Mouse (Mus musculus) limb, embryonic 13.5 days (tissue): Measurements from ENCODE around the gene Gtf2h5. TPM values are rescaled to one million over a fixed set of nuclear protein-coding genes. Genes with fewer than 3 reads are reported as not detected.

Experiments used
- ATAC-seq: fragments of 200-750 bp; cut with Nextera tagmentation; 2 replicates; pipeline ENCODE4 v1.8.0; 2017; ENCODE audit warnings: low read depth, moderate number of reproducible peaks, moderate TSS enrichment; ENCODE audit not compliant: low FRiP score
- H3K27ac ChIP-seq: fragments of 300-500 bp; sonication (generic); 2 replicates; pipeline ENCODE4 v1.5.1; 2015; ENCODE audit warnings: inconsistent platforms, mild to moderate bottlenecking, moderate library complexity
- H3K27me3 ChIP-seq: fragments of 300-500 bp; sonication (generic); 2 replicates; pipeline ENCODE4 v1.6.1; 2015; ENCODE audit warnings: mild to moderate bottlenecking, inconsistent platforms
- H3K36me3 ChIP-seq: fragments of 300-500 bp; sonication (generic); 2 replicates; pipeline ENCODE4 v1.6.1; 2015; ENCODE audit warnings: inconsistent platforms, mild to moderate bottlenecking, moderate library complexity
- H3K4me1 ChIP-seq: fragments of 300-500 bp; sonication (generic); 2 replicates; pipeline ENCODE4 v1.6.1; 2015; ENCODE audit warnings: inconsistent platforms
- H3K4me2 ChIP-seq: fragments of 300-500 bp; sonication (generic); replicated peaks from 2 replicates; pipeline ENCODE4 v1.6.1; 2015; ENCODE audit warnings: inconsistent platforms, mild to moderate bottlenecking, moderate library complexity
- H3K4me3 ChIP-seq: fragments of 300-500 bp; sonication (generic); 2 replicates; pipeline ENCODE4 v1.5.1; 2015; ENCODE audit warnings: moderate library complexity, mild to moderate bottlenecking, inconsistent platforms
- H3K9ac ChIP-seq: fragments of 300-500 bp; sonication (generic); 2 replicates; pipeline ENCODE4 v1.6.1; 2015; ENCODE audit warnings: mild to moderate bottlenecking, inconsistent platforms
- H3K9me3 ChIP-seq: fragments of 300-500 bp; sonication (generic); 2 replicates; pipeline ENCODE4 v1.6.1; 2016; ENCODE audit warnings: inconsistent platforms
- WGBS: fragments of 180-500 bp; shearing (Covaris S2); methylation state at CpG from one replicate; pipeline ENCODE4 v1.1.7; 2015; 5-methylcytosine and 5-hydroxymethylcytosine counted together
- polyA plus RNA-seq: library from polyadenylated mRNA; unstranded; fragments of >200 nt; fragmentation: Nextera tagmentation; extraction: Ambion mirVana; gene quantifications from 2 replicates; pipeline ENCODE4 v1.2.1, GENCODE M21; 2015

Gtf2h5 gene
- polyA plus RNA-seq, 1 experiment from 2014 or later: 175 TPM

- Histone ChIP-seq H3K36me3 (peaks cover 48% of the 10 kb centered on the region), H3K27ac (no peak overlapping the region), H3K9ac (no peak overlapping the region), H3K4me2 (no peak overlapping the region), H3K4me3 (no peak overlapping the region), H3K27me3 (no peaks in the 10 kb centered on the region), H3K9me3 (no peaks in the 10 kb centered on the region), H3K4me1 (no peaks in the 10 kb centered on the region)
- 33% methylated on average over 7 of the region's 7 CpGs for WGBS
- ATAC-seq: no peak
Measured at GRCm38 (mm10) chr17:6073405-6073804, 6.2 kb upstream of the Gtf2h5 start.

GRCm38 (mm10) chr17:6083323-6083890 is 3.8 kb downstream of the Gtf2h5 start:
- no peak for ATAC-seq
- Histone ChIP-seq H3K9ac (no peak overlapping the region), H3K9me3 (no peaks in the 10 kb centered on the region), H3K27me3 (no peaks in the 10 kb centered on the region), H3K4me3 (no peak overlapping the region), H3K36me3 (peaks cover 52% of the 10 kb centered on the region), H3K4me1 (peaks cover 16% of the 10 kb centered on the region), H3K4me2 (no peak overlapping the region), H3K27ac (no peak overlapping the region)
- 92% methylated on average over 5 of the region's 5 CpGs for WGBS

- no peaks in the 10 kb centered on the region for H3K9me3 ChIP-seq
- 87% methylated on average over 6 of the region's 6 CpGs for WGBS
- H3K4me3 ChIP-seq: no peak overlapping the region
- no peak overlapping the region for H3K9ac ChIP-seq
- peaks cover 23% of the 10 kb centered on the region for H3K36me3 ChIP-seq
- no peaks in the 10 kb centered on the region for H3K27me3 ChIP-seq
- ATAC-seq: no peak
- H3K4me2 ChIP-seq: no peak overlapping the region
- no peaks in the 10 kb centered on the region for H3K4me1 ChIP-seq
- H3K27ac ChIP-seq: no peak overlapping the region
Measured at GRCm38 (mm10) chr17:6091604-6092003, 12.0 kb downstream of the Gtf2h5 start.

GRCm38 (mm10) chr17:6095579-6095978 is 16.0 kb downstream of the Gtf2h5 start:
- ATAC-seq: no peak
- Histone ChIP-seq H3K4me3 (no peak overlapping the region), H3K9ac (no peak overlapping the region), H3K36me3 (peaks cover 10% of the 10 kb centered on the region), H3K27me3 (no peaks in the 10 kb centered on the region), H3K27ac (no peak overlapping the region), H3K9me3 (no peaks in the 10 kb centered on the region), H3K4me2 (no peak overlapping the region), H3K4me1 (no peaks in the 10 kb centered on the region)

- 30% methylated on average over 4 of the region's 4 CpGs for WGBS
Measured at GRCm38 (mm10) chr17:6097884-6098283, 18.3 kb downstream of the Gtf2h5 start.

GRCm38 (mm10) chr17:6102287-6102686 is 22.7 kb downstream of the Gtf2h5 start:
- no peak for ATAC-seq
- 80% methylated on average over 3 of the region's 3 CpGs for WGBS

More at GRCm38 (mm10) chr17:6097884-6098283, 18.3 kb downstream of the Gtf2h5 start:
- Histone ChIP-seq H3K4me1 (no peaks in the 10 kb centered on the region), H3K27ac (no peak overlapping the region), H3K4me3 (no peak overlapping the region), H3K9ac (no peak overlapping the region), H3K4me2 (no peak overlapping the region), H3K27me3 (no peaks in the 10 kb centered on the region), H3K9me3 (no peaks in the 10 kb centered on the region), H3K36me3 (0 out of 2 replicates have a peak, but pooled peaks cover under 1% of the 10 kb centered on the region)
- no peak for ATAC-seq

GRCm38 (mm10) chr17:6103566-6103965 is 24.0 kb downstream of the Gtf2h5 start:
- no peak for ATAC-seq
- Histone ChIP-seq H3K27ac (no peak overlapping the region), H3K4me1 (peaks cover 11% of the 10 kb centered on the region), H3K4me2 (no peak overlapping the region), H3K9me3 (no peaks in the 10 kb centered on the region), H3K27me3 (peaks cover 6% of the 10 kb centered on the region; the same call in 1 of the 2 replicates), H3K4me3 (no peak overlapping the region), H3K36me3 (no peaks in the 10 kb centered on the region), H3K9ac (no peak overlapping the region)
- 76% methylated on average over 6 of the region's 6 CpGs for WGBS

More at GRCm38 (mm10) chr17:6102287-6102686, 22.7 kb downstream of the Gtf2h5 start:
- Histone ChIP-seq H3K36me3 (no peaks in the 10 kb centered on the region), H3K9me3 (no peaks in the 10 kb centered on the region), H3K4me3 (no peak overlapping the region), H3K27ac (no peak overlapping the region), H3K4me1 (no peaks in the 10 kb centered on the region), H3K4me2 (no peak overlapping the region), H3K27me3 (peaks cover 6% of the 10 kb centered on the region; the same call in 1 of the 2 replicates), H3K9ac (no peak overlapping the region)

- peak within 1 kb of the TSS; percentile 86 for H3K4me3 ChIP-seq
- H3K4me1 ChIP-seq: peaks cover 22% of the 10 kb centered on the region
- H3K27ac ChIP-seq: peak within 1 kb of the TSS; percentile 96
- H3K9me3 ChIP-seq: no peaks in the 10 kb centered on the region
- ATAC-seq: peak; percentile 93
- peak within 1 kb of the TSS; percentile 96 for H3K9ac ChIP-seq
- H3K27me3 ChIP-seq: peaks cover 6% of the 10 kb centered on the region; the same call in 1 of the 2 replicates
- peak within 1 kb of the TSS; percentile 88 for H3K4me2 ChIP-seq
- WGBS: under 1% methylated on average over 27 of the region's 76 CpGs
- peaks cover 18% of the 10 kb centered on the region for H3K36me3 ChIP-seq
Measured at GRCm38 (mm10) chr17:6106361-6107014, 26.9 kb downstream of the Gtf2h5 start, which contains the start of gene Tulp4. Gene Tulp4, plus strand, starts transcription at chr17:6106437.

GRCm38 (mm10) chr17:6107015-6107601 is 27.5 kb downstream of the Gtf2h5 start:
- ATAC-seq: peak; percentile 73
- Histone ChIP-seq H3K9ac (peak overlapping the region; percentile 96), H3K4me3 (peak overlapping the region; percentile 86), H3K27ac (peak overlapping the region; percentile 96), H3K27me3 (peaks cover 6% of the 10 kb centered on the region; the same call in 1 of the 2 replicates), H3K4me2 (peak overlapping the region; percentile 88), H3K9me3 (no peaks in the 10 kb centered on the region), H3K4me1 (peaks cover 22% of the 10 kb centered on the region), H3K36me3 (peaks cover 18% of the 10 kb centered on the region)
- WGBS: under 1% methylated on average over 44 of the region's 50 CpGs

- peak overlapping the region; percentile 86 for H3K4me3 ChIP-seq
- H3K4me1 ChIP-seq: peaks cover 22% of the 10 kb centered on the region
- no peak for ATAC-seq
- H3K9me3 ChIP-seq: no peaks in the 10 kb centered on the region
- H3K9ac ChIP-seq: peak overlapping the region; percentile 96
- no peak overlapping the region for H3K27ac ChIP-seq
- peak overlapping the region; percentile 88 for H3K4me2 ChIP-seq
- peaks cover 6% of the 10 kb centered on the region; the same call in 1 of the 2 replicates for H3K27me3 ChIP-seq
- 54% methylated on average over 7 of the region's 7 CpGs for WGBS
- peaks cover 18% of the 10 kb centered on the region for H3K36me3 ChIP-seq
Measured at GRCm38 (mm10) chr17:6108175-6108574, 28.6 kb downstream of the Gtf2h5 start.

GRCm38 (mm10) chr17:6110956-6111355 is 31.4 kb downstream of the Gtf2h5 start:
- Histone ChIP-seq H3K27ac (no peak overlapping the region), H3K4me2 (no peak overlapping the region), H3K36me3 (peaks cover 38% of the 10 kb centered on the region), H3K9me3 (no peaks in the 10 kb centered on the region), H3K4me3 (no peak overlapping the region), H3K9ac (no peak overlapping the region), H3K27me3 (no peaks in the 10 kb centered on the region), H3K4me1 (peaks cover 22% of the 10 kb centered on the region)
- no peak for ATAC-seq
- WGBS: 81% methylated on average over 3 of the region's 3 CpGs

GRCm38 (mm10) chr17:6113653-6114052 is 34.1 kb downstream of the Gtf2h5 start:
- no peak overlapping the region for H3K9ac ChIP-seq
- no peaks in the 10 kb centered on the region for H3K9me3 ChIP-seq
- peaks cover 43% of the 10 kb centered on the region for H3K36me3 ChIP-seq
- H3K4me3 ChIP-seq: no peak overlapping the region
- no peak overlapping the region for H3K27ac ChIP-seq
- H3K4me2 ChIP-seq: no peak overlapping the region
- H3K27me3 ChIP-seq: no peaks in the 10 kb centered on the region
- ATAC-seq: no peak
- H3K4me1 ChIP-seq: peaks cover 19% of the 10 kb centered on the region
- 82% methylated on average over 6 of the region's 6 CpGs for WGBS
